Mouse (Mus musculus): ENCODE measurements at regions not wholly inside any gene's neighbourhood (a gene's known extent, or its start where the extent isn't known, plus 50 kb on each side); places are given as distances from the start of the nearest gene placed in this dataset.
"Not testable (repeated sequence)": the region's sequence is repeated elsewhere in the genome, so short reads cannot be mapped to it uniquely, and the experiment has no call there.

DNA sequence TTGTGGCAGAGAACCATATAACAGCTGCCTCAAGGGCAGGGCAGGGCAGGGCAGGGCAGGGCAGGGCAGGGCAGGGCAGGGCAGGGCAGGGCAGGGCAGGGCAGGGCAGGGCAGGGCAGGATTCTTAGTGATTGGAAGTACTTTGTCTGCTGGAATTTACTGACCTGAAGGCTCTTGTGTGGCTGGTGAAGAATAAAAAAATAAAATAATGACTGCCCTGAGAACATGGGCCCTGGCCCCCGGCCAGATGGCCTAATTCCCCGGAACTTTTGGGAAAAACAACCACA, 169.3 kb downstream of the Qk start:
- DNase-seq (ENCODE audit: low spot score): not testable (repeated sequence)

DNA sequence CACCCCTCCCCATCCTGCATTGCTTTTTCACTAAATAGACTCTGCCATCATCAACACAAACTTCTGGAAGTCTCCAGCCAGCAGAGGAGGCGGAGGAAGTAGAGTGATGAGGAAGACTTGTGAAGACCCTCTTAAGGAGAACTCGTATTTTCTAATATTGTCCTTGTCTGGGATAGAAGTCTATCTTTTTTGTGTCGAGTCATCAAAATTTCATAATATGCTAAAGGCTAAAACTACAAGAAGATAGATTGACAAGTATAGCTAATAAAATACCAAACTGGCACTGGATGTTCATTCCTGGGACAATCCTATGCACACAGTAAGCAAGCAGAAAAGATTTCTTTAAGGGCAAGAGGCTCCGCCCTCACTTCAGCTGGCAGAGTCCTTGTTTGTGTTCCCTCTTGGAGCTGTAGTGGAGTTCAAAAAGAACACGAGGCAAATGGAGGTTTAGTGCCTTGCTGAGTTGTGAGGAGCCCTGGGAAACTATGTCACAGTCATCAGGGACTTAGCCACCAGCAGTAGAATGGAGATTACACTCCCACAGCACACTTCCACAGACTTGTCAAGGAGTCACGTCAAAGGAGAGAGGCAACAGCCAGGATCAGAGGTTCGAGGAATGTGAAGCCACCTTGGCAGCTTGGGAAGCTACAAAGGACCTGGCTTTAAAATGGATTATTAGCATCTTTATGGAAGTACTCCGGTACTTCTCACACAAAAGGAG, 169.8 kb downstream of the Qk start:
- no peak for DNase-seq (ENCODE audit: low spot score)

DNA sequence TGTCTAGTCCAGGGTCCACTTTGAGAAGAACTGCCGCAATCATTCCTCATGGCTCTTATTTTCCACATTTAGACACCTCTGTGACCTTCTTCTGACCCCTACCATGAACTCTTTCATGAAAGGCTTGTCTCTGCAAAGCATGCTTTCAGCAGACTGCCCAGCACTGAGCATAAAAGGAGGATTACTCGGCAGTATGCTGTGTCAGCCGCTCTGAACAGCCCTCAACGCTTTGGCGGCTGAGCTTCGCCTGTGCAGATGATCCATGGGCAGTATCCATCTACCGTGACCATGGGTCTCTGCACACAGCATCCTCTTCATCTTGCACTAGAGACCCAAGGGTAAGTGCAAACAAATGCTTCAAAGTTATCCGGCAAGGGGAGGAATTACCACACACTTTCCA, 172.5 kb downstream of the Qk start:
- no peak for DNase-seq (ENCODE audit: low spot score)

DNA sequence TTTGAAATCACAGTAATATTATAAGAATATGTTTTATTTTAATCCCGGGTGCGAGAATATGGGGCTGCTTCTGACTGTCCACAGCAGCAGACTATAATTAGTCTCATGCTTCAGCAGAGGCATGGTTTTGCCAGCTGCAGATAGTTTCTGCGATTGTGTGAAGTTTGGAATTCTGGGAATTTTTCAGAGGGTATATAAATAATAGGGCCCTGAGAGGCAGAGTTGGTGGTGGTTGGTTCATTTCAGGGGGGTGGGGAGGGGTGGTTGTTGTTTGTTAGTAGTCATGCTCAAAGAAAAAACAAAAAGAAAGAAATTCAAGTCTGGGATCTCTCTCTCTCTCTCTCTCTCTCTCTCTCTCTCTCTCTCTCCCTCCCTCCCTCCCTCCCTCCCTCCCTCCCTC, 173.1 kb downstream of the Qk start:
- no peak for DNase-seq (ENCODE audit: low spot score)

DNA sequence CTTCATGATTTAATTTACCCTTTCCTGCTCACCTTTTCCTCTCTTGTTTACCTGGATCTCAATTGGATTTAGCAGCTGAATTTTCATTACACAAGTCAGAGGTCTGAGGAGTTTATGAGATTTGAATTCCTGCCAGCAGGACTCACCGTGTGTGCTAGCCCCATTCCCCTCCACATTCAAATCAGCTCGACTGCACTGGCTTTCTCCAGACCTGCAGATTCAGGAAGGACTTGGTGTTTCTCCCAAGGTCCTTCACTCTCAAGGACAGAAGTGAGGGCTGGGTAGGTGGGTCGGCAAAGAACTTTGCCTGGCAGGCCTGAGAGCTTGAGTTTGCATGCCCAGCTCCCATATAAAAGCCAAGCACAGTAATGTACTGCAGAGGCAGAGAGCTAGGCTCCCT, 180.8 kb downstream of the Qk start:
- no peak for DNase-seq (ENCODE audit: low spot score)

DNA sequence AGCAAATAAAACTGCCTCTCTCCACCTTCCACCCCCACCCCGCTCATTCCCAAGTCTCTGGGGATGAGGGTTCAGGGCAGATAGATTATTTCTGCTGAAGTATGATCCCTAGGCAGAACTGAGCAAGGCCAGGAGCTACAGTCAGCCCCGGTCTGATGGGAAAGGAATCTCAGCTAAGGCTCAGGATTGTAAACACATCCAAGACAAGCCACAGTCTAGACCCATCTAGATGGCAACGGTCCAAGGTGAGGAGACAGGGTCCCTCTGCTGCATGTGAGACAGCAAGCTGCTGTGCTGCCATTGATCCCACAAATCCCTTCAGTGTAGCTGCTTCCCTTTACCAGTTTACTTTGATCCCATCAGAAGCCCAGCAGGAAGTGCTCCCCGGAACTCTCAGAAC, 181.3 kb downstream of the Qk start:
- DNase-seq (ENCODE audit: low spot score): no peak

DNA sequence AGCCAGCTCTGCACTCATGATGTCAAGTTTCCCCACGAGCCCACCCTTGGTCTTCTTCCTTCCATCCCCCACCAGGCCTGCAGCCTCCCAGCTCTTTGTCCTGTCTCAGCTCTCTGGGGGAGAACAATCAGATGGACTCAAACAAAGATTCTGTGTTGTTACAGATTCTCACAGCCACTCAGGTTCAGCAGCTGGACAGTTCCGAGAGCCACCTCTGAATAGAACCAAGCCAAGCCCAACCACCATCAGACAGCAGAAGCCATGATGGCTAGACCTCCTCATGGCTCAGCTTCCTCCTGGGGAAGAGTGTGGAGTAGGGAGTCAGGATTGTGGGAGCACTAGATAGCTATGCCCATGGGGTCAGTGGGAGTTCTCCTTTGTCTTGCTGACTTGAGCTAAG, 184.5 kb downstream of the Qk start:
- DNase-seq (ENCODE audit: low spot score): no peak

DNA sequence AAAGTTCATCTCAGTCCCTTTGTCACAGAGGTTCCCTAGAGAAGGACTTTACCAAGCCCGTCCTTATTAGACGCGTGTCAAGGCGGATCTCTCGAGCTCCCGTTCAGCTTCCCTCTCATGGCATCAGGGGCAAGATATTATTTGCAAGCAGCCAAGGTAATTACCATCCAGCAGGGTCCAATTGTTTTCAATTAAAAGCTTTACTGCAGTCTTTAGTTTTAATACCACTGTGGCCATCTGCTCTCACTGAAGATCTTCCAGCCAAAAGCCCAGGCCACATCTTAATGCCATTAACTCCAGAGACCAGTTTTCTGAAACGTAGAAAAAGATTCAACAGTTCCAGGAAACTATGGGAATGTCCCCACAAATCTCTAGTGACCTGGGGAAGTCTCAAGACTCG, 191.1 kb downstream of the Qk start:
- no peak for DNase-seq (ENCODE audit: low spot score)

DNA sequence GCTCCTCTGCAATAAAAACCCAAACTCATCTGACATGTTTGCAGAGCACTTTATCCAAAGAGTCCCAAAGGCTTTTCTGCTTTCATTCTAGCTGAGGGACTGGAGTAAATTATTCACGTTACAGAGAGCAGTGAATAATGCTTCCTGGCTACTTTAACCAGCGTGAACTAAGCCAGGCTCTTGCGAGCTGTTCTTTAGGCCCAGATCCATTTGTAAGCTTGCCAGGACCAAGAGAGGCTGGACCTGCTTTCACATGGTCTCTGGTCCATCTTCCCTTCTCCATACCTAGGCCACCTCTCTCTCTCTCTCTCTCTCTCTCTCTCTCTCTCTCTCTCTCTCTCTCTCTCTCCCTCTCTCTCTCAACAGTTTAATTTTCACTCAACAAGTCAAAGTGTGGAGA, 197.2 kb downstream of the Qk start:
- no peak for DNase-seq (ENCODE audit: low spot score)

DNA sequence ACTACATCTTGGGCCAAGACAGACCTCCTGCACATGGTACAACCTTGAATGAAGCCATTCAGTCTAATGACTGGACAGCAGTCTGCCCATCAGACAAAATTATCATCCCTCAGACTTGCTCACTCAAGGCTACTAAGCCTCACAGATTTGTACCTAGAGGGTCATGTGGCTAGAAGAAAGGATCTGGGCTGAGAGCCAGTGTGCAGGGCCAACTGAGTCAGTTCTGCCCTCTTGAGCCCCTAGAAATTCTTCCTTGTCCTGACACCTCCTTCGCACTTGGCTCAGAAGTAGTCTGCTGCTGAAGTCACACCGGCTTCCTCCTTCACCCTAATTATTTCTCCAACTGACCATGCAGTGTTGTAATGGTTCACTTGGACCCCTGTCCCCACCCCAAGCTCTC, 207.5 kb downstream of the Qk start:
- no peak for DNase-seq (ENCODE audit: low spot score)

DNA sequence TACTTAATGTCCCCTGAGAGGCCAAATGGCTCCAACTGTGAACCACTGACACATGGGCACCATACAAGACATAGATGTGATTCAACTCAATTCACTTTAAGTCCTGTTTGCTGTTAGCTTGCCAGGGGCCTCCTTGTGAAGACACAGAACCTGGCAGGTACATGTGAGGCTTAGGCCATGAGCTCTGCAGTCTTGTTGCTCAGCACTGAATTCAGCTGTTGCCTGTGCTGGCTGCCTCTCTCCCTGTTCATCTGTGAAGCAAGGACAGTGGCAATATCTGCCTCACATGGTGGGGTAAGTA, 209.3 kb downstream of the Qk start:
- no peak for DNase-seq (ENCODE audit: low spot score)

DNA sequence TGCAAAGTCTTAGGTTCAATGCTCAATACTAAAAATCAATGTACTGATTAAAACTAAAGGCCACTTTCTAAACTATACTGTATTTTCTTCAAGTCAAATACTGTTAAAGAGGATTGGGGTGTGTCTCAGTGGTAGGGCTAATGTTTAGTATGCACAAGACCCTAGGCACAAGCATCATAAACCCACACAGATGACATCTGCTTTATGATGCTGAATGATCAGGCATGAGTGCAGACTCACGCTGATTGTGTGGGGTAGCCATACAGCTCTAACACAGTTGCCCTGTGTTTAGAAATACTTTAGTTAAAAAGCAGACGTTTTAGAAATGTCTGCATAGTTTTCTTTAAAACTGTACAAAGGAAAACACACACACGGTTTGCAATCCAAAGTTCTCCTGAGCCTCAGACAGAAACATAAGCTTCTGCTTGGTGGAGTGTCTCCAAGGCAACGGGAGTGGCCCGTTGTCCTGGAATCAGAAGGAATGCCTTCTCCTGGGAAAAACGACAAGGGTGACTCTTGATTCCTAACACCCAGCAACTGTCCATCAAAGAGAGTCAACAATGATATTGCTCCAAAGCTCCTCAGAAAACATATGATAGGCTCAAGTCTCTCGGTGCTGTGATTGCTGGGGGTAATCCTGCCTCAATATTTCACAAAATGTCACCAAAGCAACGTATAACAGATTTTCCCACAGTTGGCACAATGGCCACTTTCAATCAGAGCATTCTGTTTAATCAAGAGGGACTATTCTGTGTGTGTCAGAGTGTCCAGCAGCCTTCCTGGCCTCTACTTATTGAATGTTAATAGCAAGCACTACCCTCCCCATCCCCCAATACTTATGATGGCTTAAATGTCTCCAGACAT, 209.9 kb downstream of the Qk start:
- DNase-seq (ENCODE audit: low spot score): no peak

DNA sequence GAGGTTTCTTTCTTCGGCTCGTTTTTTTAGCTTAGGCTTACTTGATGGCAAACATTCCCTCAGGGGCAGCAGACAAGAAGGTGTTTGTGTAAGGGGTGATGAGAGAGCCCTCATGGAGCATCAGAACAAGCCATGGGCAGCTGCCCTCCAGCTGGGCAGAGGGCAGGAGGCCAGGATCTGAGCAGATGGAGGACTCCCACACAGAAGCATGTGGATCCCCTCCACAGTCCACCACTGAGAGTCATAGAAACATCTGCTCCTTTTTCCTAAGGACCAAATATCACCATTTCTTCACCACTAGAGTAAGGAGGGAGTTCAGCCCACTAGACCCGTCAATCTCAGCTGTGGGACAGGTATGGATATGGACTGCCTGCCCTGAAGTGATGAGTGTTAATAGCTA, 214.4 kb downstream of the Qk start:
- DNase-seq (ENCODE audit: low spot score): no peak

DNA sequence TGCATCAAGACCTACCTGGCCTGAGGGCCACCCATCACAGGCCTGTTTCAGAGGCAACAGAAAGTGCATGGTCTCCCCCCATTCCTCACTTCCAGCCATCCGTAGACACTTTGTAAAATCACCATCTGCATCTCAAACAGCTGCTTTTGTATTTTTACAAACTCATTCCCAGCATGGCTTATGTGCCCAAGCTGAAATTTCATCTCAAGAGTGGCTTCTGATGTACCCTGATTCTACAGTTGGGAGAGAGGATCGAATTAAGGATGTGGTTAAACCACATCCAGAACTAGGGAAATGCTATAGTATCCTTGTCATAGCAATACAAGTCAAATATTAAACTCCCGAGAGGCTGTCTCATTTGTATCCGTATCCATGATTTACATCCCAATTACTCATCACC, 221.5 kb downstream of the Qk start:
- no peak for DNase-seq (ENCODE audit: low spot score)

DNA sequence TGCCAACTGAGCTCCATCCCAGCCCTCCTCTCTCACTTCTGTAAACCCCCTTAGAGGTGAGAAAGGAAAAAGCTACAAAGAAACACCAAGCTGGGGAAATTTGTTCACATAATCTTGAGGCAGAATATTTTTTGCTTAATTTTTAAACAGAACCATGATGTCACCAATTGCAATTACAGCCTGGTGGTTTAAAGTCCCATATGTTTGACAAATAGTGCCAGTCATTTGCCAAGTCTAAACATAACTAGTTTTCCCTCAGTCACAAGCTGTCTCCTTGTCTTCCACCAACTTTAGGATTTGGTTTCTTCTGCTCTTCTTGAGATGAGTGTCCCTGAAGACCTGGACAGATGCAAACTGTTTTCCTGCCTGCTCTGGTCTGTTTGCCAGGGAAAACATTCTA, 222.0 kb downstream of the Qk start:
- DNase-seq (ENCODE audit: low spot score): no peak

DNA sequence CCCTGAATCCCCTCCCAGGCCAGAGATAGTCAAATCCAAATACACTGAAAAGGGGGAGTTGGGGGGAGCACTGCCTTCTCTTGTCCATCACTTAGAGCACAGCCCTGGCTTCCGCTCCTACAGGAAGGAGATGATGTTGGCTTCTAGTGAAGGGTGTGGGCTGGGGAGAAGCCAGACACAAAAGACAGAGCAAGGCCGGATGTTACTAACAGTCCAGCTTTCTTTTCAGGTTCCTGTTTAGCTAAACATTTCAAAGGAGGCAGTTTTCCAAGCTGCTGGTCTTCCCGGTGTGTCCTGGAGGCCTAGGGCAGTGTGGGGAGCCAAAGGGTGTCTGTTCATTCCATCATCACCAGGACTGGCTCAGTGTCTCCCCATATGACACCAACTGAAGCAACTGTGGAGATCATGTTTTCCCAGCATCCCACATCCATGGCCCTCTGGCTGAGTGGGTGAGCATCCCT, 223.8 kb downstream of the Qk start:
- DNase-seq (ENCODE audit: low spot score): no peak

DNA sequence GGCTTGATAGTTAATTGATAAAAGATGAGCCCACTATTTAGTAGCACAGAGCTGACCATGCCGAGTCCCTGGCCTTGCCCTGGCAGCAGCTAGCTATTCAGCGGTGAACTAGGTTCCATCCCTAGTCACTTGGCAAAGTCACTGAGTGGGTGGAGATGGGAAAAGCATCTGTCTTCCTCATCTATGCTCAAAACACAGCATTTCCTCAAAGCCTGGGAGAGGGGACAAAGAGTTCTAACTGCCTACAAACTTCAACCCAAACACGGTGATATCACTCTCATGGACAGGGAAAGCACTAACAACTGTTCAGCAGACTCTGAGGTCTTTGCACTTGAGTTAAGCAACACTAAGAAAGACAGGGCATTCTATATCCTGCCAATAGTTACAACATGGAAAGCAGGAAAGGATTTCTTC, 225.5 kb downstream of the Qk start:
- DNase-seq (ENCODE audit: low spot score): no peak

DNA sequence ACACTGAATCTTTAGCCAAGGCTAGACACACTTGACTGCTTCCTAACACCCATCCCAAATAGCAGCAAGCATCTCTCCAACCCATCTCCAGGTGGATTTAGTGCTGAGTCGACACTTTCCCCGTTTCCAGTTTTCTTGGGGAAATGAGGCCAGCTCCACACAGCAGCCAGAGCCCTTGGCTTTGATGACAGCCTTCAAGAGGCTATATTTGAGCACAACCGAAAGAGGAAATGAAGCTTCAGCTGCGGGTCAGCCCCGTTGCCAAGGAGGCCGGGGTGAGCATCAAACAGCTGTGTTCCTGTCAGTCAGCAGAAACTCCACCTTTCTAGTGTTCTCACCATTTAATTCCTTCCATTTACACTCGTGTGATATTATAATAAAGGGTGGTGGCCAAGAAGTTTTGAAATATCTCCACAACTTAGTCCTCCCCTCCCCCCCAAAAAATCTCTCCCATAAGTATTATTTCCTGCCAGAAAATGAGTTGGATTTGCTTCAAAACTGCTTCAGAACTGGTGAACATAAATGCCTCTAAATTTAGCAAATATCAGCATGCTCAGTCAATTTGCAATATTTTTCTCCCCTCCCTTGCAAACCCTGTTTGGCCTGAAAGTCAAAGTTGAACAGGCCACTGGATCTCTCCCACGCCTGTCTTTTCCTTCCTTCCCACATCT, 226.1 kb downstream of the Qk start:
- DNase-seq (ENCODE audit: low spot score): peak; percentile 4

DNA sequence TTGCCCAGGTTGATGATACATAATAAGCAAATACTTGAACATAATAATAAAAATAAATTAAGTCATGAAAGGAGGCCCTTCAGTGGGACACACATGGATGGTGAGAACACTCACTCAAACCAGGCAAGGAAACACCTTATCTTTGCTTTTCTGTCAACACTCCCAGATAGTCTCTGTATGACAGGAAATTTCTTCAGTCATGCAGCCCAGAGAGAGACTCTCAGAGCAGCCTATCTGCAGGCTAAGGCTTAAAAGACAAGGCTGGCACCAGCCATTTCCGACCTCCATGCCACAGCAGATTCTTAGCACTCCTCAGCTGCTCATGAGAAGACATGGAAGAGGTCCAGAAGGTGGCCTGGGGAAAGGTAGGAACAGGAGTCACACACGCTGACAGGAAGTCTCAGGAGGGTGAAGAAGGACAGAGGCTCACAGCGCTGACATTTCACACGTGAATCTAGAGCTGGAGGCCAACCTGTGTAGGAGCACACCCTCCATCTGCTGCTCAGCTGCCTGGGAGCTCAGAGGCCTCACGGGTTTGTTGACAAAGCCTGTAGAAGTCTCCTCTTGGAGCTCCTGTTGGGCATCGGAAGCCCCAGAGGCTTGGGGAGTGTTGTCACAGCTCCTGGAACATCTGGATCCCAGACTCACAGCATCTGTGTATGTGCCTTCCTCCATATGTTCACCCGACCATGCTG, 232.3 kb downstream of the Qk start:
- no peak for DNase-seq (ENCODE audit: low spot score)

DNA sequence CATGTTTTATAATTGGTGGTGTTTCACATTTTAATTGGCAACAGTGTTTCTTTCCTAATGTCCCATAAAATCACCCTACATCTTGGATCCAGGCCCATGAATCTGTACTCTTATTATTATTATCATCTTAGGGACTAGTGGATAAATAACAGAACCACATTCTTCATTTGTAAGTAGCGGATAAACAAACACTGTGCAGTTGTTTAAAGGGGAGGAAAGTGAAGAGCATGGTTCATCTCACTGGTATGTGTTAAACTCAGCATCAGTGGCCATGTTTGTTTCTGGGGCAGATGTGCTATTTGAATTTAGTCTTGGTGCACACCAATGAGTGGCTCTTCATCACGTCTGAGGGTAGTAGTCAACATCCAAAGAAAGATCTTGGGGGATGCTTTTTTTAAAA, 233.1 kb downstream of the Qk start:
- DNase-seq (ENCODE audit: low spot score): no peak

DNA sequence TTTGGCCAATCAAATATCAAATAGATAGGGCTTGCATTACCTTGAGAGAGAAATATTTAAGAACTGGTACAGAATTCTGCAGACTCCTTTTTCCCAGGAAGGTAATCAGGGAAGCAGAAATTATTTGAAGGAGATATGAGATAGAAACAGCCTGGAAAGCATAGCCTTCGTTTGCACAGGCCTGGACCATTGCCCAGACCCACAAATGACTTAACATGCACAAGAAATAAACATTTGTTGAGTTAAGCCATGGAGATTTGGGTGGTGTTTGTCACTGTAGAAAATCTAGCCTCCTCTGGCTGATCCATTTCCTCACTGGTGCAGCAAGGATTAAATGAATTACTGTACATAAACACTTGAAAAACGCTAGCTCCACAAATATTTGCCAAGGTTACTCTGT, 233.5 kb downstream of the Qk start:
- DNase-seq (ENCODE audit: low spot score): no peak

DNA sequence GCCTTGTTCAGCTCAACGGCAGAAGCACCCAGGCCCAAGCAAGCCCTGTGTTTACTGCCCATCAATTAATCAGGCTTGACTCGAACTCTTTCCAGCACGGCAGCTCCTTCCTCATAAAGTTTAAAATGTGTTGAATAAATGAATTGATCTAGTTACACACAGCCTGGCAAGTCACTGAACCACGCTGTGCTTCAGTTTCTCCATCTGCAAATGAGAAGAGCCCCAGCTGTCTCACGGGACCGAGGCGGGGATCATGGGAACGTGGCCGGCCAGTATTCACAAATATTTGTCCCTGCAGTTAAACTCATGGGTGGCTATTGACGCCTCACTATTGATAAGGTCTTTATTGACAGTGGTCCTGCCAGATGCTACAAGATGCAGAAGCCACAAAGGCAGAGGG, 237.9 kb downstream of the Qk start:
- no peak for DNase-seq (ENCODE audit: low spot score)

Measured in T-cell, adult 2 months (primary cell).